Mouse (Mus musculus) cerebellum, postnatal 25 days (tissue): Measurements from ENCODE around the gene Rasgrp2.

Experiments used
- DNase-seq, 2 experiments: peaks; one replicate each; pipeline ENCODE4 v3.0.0; 2021; ENCODE audit warnings: mixed read lengths in 2 of 2

The Rasgrp2 gene

GRCm38 (mm10) chr19:6408749-6409148 is 9.6 kb downstream of the Rasgrp2 start:
- peak in 1 of 2 experiments; percentile 28 for DNase-seq

GRCm38 (mm10) chr19:6409176-6409575 is 10.0 kb downstream of the Rasgrp2 start:
- DNase-seq, result no peak

- DNase-seq, result no peak
Observed at GRCm38 (mm10) chr19:6409936-6410335, 10.8 kb downstream of the Rasgrp2 start.

GRCm38 (mm10) chr19:6412798-6413197 is 13.7 kb downstream of the Rasgrp2 start:
- DNase-seq, result no peak

- no peak for DNase-seq
Observed at GRCm38 (mm10) chr19:6415454-6415853, 16.3 kb downstream of the Rasgrp2 start.

GRCm38 (mm10) chr19:6416124-6416770 is 17.1 kb downstream of the Rasgrp2 start:
- DNase-seq, result no peak

GRCm38 (mm10) chr19:6416894-6417761 is 18.0 kb downstream of the Rasgrp2 start:
- peak in 1 of 2 experiments; percentile 40 for DNase-seq

- peak; percentile 96 to 98 for DNase-seq
Observed at GRCm38 (mm10) chr19:6418233-6418879, 19.2 kb downstream of the Rasgrp2 start, which contains the start of gene Nrxn2. Nrxn2 (plus strand) TSS chr19:6418731.

- peak in 1 of 2 experiments; percentile 48 for DNase-seq
Observed at GRCm38 (mm10) chr19:6418984-6419692, 20.0 kb downstream of the Rasgrp2 start.

GRCm38 (mm10) chr19:6419805-6420310 is 20.7 kb downstream of the Rasgrp2 start:
- DNase-seq, result no peak

- DNase-seq, result peak; percentile 75 to 76
Observed at GRCm38 (mm10) chr19:6420481-6421210, 21.5 kb downstream of the Rasgrp2 start.

GRCm38 (mm10) chr19:6421211-6421590 is 22.1 kb downstream of the Rasgrp2 start:
- peak; percentile 57 to 63 for DNase-seq

- DNase-seq, result no peak
Observed at GRCm38 (mm10) chr19:6422014-6422413, 22.9 kb downstream of the Rasgrp2 start.

GRCm38 (mm10) chr19:6423241-6423640 is 24.1 kb downstream of the Rasgrp2 start:
- peak; percentile 43 to 59 for DNase-seq

- DNase-seq, result peak; percentile 51 to 60
Observed at GRCm38 (mm10) chr19:6424137-6424881, 25.2 kb downstream of the Rasgrp2 start.

GRCm38 (mm10) chr19:6425595-6425994 is 26.5 kb downstream of the Rasgrp2 start:
- no peak for DNase-seq

- DNase-seq, result peak; percentile 57 to 74
Observed at GRCm38 (mm10) chr19:6426703-6427500, 27.8 kb downstream of the Rasgrp2 start.

- DNase-seq, result peak; percentile 50 to 54
Observed at GRCm38 (mm10) chr19:6427653-6428434, 28.7 kb downstream of the Rasgrp2 start.

- peak; percentile 45 to 58 for DNase-seq
Observed at GRCm38 (mm10) chr19:6428501-6429200, 29.5 kb downstream of the Rasgrp2 start.
